Mouse (Mus musculus): ENCODE data around the gene Fam78a.

Gene Fam78a

DNA sequence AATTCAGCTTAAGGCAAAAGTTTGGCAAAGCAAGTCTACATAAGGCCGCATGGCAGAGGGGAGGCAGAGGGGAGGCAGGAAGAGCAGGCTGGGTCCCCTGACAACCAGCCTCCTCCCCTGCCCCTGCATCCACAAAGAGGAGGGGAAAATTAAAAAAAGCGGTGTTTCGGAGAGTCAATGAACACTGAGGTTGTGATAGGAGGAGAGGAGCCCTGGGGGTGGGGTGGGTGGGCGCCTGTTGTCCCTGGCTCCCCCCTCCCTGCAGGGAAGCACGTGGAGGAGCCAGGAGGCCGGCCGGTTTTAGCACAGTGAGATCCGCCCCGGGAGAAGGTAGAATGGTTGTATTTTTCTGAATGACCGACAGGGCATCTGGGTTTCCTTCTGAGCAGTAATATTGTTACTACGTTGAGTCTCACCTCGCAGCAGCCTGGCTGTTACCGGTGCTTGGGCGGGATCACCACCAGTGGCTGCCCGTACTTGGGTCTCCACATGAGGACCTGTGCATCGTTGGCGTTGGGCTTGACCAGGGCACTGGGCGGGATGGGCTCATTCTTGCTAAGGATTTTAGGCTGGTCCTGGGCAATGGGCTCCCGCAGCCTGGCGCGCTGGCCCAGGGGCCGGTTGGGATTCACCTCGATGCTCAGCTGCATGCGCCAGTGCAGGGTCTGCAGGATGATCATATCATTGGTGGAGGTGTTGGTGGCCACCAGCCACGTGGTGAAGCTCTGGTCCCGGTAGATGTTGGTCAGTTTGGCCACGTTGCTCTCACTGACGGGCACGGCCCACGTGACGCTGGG lies 15.6 kb downstream of the Fam78a start:
- DNase-seq (ENCODE audit: low spot score in 2 of 2): no peak

DNA sequence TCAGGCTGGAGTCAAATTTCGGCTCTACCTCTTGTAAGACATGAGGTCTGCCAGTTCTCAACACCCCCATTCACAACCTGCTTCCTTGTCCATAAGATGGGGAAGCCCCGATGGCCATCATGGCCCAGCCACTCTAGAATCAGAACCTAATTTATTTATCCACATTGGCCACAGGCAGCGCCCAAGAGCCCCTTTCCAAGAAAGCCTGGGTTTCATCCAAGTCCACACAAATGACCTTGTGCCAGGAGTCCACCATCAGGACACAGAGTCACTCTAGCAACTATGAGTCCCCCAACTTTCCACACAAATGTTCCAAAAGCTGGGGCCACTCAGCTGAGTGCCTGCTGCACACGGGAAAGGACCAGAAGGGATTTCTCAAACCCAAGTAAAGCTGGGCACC lies 18.7 kb downstream of the Fam78a start:
- no peak for DNase-seq (ENCODE audit: low spot score in 2 of 2)

DNA sequence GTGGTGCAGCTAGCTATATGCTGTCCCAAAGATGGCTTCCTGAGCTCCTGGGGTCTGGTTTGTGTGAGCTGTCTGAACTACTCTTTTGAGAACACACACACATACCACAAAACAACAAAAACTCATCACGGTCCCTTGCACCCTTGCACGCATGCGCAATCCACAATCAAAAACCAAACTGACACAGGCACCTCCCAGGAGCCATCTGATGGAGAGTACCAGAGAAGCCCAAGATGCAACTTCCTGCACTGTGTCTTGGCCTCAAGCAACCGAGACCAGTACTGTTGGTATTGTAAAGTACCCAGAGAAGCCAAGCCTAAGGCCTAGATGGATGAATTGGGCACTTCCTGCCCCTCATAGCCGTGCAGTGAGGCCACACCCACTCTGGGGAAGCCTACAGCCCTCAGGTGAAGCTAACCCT lies 19.3 kb downstream of the Fam78a start:
- no peak for DNase-seq (ENCODE audit: low spot score in 2 of 2)

DNA sequence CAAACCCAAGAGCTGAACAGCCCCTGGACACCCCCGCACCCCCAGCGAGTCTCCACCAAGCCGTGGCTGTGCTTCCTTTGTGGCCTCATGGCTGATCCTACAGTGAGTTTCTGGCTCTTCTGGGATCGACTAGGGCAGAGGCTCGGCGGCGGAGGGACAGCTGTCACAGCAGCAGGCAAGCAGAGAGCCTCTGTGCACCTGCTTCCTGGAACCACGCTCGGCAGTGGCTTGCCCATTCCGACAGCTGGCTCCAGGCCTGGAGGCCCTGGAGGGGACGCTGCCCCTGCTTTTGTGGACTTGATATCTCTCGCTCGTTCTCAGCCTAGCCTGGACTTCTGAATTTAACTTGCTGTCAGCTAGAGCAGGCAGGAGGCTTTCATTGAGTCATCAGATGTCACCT lies 19.7 kb downstream of the Fam78a start:
- DNase-seq (ENCODE audit: low spot score in 2 of 2): no peak

DNA sequence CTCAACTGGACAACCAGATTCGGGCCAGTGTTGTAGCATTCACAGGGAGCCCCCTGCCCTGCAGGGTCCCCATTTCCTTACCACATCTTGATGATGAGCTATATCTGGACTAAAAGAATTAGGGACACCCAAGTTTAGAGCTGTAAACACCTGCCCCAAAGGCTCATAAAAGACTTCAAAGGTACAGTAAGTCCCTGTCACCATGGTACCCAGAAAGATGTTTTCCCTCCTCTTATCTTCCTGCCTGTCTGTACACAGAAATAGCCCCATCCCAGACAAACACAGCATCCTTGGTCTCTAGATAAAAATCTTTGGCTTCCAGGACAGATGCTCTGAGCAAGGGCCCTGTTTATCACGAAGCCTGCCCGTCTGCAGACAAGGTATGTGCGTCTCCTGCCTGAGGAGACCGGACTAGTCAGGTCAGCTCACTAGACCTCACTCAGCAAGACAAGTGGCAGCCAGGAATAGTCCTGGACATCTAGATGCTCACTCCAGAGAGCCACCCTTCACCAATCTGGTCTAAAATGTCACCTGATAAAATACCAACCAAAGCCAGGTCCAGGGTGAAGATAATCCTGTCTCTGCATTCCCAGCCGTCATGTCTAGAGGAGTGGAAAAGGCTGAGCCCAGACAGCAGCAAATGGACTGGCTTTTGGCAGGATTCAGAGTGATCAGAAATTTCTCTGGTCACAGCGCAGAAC lies 21.1 kb downstream of the Fam78a start:
- no peak for DNase-seq (ENCODE audit: low spot score in 2 of 2)

DNA sequence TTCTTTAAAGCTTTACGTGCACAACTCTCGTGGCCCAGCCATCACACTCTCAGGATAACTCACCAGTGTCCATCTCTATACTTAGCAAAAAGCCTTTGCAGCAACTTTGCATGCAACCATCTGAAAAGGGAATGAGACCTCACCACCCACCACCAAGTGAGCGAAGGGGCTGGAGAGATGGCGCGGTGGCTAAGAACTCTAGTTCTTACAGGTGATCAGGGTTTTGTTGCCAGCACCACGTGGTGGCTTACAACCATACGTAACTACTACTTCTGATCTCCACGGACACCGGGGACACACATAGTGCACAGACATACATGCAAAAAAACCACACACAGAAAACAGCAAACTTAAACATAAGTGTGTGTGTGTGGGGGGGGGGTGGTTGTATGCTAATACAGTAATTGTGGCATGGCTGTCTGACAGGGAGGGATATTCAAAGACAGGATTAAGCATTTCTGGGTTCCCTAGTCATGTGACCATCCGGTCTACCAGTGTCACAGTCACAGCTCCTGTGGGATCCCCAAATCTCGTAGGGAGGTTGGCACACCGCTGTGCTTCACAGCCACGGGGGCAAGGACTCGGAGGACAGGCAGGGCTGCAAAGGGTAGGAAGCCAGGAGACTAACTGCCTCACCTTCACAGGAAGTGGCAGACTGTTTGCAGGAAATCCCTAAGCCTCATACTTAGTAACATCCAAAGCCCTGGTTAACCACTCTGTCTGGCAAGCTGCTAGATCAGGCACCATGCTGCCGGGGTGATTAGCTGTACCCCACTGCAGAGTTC lies 21.8 kb downstream of the Fam78a start:
- no peak for DNase-seq (ENCODE audit: low spot score in 2 of 2)

DNA sequence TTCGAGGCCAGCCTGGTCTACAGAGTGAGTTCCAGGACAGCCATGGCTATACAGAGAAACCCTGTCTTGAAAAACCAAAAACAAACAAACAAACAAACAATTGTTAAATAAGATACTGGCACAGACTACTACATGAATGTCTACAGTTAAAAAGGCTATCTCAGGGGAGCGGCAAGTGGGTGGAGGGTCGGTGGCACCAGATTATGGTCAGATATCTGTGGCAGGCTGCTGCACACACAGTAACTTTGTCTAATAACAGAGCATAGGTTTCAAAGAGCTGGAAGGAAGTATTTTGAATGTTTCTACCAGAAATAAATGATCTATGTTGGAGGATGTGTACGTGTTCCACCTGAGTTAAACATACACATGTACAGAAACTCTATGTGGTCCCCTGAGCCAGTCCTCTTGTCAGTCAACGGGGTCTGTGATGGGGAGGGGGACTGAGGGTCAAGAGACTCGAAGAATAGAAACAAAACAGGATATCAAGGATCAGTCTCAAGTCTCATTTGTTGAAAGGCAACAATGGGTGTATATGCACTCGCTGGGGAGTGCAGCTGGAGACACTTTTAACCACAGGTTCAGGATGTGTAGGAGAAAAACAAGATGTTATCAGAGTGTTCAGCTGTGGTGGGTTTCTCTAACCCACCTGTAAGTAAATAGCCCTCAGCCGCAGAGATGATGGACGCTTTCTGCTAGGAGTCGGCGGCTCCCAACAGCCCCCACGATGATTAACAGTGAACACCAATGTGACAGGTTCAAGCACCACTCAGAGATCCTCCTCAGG lies 22.7 kb downstream of the Fam78a start:
- no peak for DNase-seq (ENCODE audit: low spot score in 2 of 2)

DNA sequence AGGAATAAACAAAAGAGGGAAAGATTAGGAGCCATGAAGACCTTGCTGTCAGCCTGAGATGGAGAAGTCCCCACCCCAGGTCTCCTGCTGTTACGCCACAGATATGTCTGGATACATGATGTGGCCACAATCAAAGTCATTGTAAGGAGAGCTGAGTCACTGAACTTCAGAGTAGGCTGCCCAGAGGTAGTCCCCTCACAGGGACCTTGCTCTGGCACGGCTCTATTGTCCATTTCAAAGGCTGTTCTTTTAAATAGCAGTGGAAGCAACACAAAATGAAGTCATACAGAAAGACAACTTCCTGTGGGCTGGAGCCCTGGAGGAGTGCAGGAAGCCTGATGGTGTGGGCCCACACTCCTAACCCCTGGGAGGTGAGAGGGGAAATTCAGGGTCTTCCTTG lies 23.5 kb downstream of the Fam78a start:
- no peak for DNase-seq (ENCODE audit: low spot score in 2 of 2)

DNA sequence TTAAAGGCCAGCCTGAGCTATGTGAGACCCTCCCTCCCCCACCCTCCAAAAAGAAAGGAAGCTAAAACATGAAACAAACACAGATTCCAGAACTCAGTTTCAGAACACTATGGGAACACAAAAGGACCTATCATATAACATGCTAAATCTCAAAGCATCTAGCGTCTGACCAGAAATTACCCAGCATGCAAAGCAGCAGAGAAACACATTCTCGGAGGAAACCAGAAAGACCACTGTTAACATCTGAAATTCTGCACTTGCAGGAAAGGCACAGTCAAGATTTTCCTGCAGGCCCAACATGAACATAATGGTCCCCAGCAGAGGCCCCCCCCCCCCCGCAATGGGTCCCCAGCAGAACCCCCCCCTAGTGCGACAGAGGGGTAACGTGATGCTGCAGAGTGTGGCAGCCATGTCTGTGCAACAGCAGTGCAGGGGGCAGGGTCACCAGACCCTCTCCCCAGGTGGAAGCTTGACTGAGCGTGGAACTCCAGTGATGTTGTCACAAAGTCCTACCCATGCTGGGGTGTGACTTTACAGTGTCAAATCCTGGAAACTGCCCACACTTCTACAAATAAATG lies 24.3 kb downstream of the Fam78a start:
- no peak for DNase-seq (ENCODE audit: low spot score in 2 of 2)

DNA sequence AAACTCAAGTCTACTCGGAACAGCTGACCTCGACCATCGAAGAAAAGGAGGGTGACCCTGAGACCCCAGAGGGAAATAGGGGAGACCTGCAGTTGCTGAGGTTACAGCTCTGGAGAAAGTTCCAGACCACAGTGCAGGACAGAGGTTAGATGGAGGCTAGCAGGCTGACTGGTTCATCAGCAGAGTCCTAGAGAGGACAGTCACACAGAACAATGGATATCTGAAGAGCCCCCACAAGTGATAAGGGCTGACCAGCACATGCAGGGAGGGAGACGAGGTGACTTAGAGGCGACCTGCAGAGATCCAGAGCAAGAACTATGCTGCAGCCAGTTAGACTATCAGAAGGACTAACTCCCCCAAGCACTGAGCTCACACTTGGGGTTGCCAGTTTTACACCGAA lies 25.0 kb downstream of the Fam78a start:
- no peak for DNase-seq (ENCODE audit: low spot score in 2 of 2)

DNA sequence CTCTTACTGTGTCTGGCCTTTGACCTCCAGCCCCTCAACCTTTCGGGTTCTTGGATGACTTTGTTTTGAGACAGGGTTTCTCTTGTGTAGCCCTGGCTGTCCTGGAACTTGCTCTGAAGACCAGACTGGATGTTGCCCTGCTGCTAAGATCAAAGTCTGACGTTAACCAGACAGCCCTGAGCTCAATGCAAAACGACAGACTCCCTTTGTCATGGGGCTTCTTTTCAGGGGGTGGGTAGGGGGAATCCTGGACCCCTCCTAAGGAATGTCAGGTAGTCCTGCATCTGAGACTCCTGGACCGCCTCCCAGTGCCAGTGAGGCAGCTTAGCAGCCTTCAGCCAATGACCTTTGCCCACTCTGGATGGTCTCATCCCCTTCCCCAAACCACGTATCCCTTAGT lies 25.9 kb downstream of the Fam78a start:
- no peak for DNase-seq (ENCODE audit: low spot score in 2 of 2)

DNA sequence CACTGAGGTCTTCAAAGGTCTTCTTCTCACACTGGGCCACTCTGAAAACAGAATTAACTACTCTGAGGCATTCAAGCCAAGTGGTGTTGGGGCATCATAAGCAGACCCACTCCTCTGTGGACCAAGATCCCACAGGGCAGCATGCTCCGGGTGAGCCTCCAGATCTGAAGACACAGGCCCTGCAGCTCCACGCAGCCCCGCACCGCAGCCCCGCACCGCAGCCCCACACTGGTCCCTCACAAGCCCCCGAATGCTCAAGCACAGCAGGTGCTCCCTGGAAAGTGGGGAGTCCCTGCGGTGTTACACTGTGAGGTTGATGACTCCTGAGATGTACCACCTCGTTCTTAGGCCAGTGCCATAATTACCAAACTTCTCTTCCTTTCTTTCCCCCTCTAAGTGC lies 26.4 kb downstream of the Fam78a start:
- DNase-seq (ENCODE audit: low spot score in 2 of 2): no peak

DNA sequence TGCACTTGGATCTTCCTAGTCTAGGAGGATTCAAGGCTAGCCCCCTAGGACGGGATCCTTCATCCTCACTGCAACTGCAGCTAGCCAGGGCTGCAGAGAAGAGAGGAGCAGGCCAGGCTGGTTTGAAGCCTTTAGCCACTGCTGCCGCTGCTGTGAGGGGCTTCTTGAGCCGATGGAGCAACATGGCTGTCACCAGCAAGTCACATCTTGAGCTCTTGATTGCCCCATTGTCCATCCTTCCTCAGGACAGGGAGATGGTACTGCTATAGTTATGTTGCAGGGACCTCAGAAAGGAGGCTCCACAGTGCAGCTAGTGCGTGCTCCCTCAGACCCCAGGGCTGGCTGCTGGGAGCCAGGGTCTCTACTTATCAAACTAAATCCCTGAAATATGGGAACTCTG lies 26.9 kb downstream of the Fam78a start:
- DNase-seq (ENCODE audit: low spot score in 2 of 2): no peak

DNA sequence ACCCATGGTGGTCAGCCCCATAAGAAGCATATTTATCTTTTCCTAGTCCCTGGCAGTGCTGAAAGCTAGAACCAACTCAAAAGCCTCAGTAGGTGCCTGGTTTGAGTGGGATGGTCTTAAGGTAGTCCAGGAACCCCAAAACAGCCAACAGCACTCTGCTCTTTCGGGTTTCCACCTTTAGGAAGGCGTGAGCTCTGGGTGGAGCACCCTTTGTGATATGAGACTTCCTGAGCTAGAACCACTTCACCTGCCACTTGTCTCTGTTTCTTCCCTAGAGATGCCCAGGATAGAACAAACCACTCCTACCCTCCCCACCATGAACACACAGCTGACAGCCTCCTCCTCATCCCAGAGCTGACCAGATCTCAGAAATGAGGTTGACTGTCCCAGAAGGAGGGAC lies 27.3 kb downstream of the Fam78a start:
- DNase-seq (ENCODE audit: low spot score in 2 of 2): no peak

DNA sequence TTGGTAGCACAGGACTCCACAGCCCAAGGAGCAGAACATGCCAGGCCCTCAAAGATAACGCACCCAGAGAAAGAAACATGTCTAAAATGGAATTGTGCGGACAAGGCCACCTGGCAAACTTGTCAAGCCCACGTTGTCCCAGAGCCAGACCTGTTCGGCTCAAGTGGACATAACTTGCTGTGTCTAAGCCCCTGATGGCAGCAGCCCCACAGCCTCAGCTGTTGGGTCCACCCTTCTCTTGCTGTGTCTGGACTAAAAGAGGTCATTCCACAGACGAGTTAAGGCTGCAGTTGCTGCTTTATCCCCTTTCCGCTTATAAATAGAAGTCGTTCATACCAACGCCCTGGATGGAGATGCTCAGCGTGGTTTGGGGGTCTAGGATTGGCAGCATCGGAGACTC lies 28.1 kb downstream of the Fam78a start:
- DNase-seq (ENCODE audit: low spot score in 2 of 2): no peak

DNA sequence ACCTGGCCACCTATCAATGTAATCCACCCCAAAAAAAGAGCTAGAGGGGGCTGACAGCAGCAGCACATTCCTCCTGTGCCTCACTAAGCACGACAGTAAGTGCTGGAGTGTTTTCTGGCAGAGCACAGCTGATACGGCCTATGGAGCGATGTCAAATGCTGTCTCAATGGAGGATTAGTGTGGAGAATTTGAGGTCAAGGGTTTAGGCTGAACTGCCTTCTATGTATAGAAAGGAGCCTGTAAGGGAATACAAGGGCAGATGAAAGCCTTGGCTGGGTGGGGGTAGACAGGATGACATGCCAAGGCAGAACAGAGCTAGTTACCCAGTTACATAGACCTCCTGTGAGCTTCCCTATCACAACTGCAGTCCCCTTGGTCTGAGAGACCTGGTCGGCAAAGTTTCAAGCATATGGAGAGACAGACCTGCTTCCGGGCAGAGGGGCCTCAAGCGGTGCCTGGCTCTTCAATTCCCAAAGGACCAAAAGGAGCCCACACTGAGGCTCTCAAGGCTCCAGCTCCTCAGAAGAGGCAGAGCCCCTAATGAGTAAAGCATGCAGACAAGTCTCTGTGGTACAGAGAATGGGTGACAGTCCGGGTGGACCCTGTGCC lies 29.2 kb downstream of the Fam78a start:
- DNase-seq (ENCODE audit: low spot score in 2 of 2): no peak

DNA sequence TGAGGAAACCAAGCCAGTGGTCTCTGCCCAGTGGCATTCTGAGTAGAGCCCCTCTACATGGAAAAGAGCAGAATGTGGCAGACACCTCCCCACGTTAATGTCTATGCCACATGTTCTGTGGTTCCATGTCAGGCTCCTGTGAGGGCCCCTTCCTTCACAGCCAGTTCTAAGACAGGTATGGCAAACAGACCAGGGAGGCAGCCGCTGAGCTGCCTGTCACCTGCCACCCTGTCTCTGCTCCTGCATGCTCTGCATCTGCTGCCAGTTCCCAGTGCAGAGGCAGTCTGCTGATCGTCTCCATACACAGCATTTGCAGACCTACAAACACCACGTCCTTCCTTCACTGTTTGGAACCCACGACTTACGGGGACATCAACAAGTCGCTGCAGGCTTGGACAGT lies 32.2 kb downstream of the Fam78a start:
- DNase-seq (ENCODE audit: low spot score in 2 of 2): no peak

DNA sequence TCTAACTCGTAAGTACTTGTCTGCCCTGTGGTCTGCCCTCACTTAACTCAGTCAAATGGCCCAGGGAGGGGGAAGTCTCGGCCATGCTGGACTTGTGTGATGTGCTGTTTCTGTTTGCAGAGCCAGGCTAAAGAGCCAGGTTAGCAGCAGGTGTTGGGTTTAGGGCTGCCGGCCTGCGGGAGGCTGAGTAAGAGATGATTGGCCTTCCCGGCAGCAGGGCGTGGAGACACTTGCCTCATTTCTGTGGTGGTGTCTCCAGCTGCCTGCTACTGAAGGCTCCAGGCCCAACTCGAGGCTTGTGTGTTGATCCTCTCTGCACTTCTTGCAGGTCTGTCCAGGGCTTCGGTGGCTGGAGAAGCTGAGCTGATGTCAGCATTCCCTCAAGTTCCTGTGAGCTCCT lies 32.9 kb downstream of the Fam78a start:
- DNase-seq (ENCODE audit: low spot score in 2 of 2): no peak

DNA sequence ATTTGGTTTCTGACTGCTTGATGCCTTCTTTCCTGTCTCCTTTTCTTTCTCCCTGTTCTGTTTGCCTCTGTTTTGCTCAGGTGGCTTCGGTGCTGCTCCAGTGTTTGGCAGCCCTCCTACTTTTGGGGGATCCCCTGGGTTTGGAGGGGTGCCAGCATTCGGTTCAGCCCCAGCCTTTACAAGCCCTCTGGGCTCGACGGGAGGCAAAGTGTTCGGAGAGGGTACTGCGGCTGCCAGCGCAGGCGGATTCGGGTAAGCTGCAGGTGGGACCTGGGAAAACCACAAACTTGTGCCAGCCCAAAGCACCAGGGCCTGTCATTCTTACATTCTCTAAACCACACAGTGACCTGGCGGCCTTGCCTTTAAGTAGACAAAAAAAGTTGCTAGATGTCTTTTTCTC lies 37.3 kb downstream of the Fam78a start:
- DNase-seq (ENCODE audit: low spot score in 2 of 2): no peak

DNA sequence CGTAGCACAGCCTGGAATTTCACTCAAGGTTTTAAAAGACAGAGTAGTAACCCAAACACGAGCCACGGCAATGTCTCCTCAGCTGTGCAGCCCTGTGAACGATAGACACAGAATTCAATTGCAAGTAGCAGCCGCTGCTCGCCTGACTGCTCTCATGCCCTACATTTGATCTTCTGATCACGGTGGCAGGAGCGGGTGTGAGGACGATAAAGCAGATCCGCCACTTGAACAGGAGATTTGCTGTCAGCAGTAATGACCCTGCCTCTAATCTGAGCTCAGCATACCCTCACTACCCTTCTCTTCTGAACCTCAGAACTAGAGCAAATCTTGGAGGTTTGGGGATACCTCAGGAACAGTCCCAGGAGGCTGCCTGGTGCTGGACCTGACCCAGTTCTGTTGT lies 38.6 kb downstream of the Fam78a start:
- no peak for DNase-seq (ENCODE audit: low spot score in 2 of 2)

DNA sequence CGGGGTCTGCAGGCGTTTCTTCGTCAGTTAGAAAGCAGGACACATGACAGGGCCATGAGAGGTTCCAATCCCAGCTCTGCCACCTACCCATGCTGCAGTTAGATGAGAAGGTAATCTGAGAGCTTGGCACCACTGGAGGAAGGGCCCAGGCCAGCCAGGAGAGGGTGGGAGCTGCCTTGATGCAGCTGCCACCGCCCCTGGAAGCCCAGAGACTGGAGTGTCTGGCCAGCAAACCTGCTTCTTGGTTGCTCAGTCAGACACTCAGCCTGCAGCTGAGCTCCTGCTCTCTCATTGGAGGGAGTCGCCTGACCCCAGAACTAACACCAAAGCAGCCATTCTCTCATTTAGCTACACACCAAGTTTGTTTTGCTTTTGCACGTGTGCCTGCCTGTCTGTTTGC lies 39.3 kb downstream of the Fam78a start:
- no peak for DNase-seq (ENCODE audit: low spot score in 2 of 2)
